Mouse (Mus musculus) gastrocnemius, postnatal 10 days (tissue): ENCODE data around the gene Pom121l12. TPM values are rescaled to one million over a fixed set of nuclear protein-coding genes. Genes with fewer than 3 reads are reported as not detected.

Experiments
- DNase-seq: peaks from one replicate; pipeline ENCODE4 v3.0.0; 2021; ENCODE audit warnings: mixed read lengths
- long read RNA-seq, 2 experiments: library from polyadenylated mRNA; stranded (forward); transcript quantifications; one replicate each; pipeline ENCODE4 v2.0.0; 2021
- total RNA-seq, 2 experiments: library from RNA; stranded (reverse); gene quantifications; 2 replicates each; pipeline ENCODE4 v1.2.3; 2021

Gene Pom121l12
- total RNA-seq: not detected
- long read RNA-seq, experiment 1: 0 reads
- long read RNA-seq, experiment 2: 0 reads

GRCm38 (mm10) chr11:14598976-14599375, at the start of gene Pom121l12:
TSS of gene Pom121l12 (plus strand) at chr11:14599276.
- no peak for DNase-seq

- DNase-seq: no peak
These were observed 12.8 kb downstream of the Pom121l12 start for GRCm38 (mm10) chr11:14611859-14612258.
